Mouse (Mus musculus) right cerebral cortex, postnatal 14 days (tissue): ENCODE data around the gene Mnx1.
"Not testable (repeated sequence)": the region's sequence is repeated elsewhere in the genome, so short reads cannot be mapped to it uniquely, and the experiment has no call there.

Experiments
- DNase-seq: peaks from one replicate; pipeline ENCODE4 v3.0.0; 2022

The Mnx1 gene

DNA sequence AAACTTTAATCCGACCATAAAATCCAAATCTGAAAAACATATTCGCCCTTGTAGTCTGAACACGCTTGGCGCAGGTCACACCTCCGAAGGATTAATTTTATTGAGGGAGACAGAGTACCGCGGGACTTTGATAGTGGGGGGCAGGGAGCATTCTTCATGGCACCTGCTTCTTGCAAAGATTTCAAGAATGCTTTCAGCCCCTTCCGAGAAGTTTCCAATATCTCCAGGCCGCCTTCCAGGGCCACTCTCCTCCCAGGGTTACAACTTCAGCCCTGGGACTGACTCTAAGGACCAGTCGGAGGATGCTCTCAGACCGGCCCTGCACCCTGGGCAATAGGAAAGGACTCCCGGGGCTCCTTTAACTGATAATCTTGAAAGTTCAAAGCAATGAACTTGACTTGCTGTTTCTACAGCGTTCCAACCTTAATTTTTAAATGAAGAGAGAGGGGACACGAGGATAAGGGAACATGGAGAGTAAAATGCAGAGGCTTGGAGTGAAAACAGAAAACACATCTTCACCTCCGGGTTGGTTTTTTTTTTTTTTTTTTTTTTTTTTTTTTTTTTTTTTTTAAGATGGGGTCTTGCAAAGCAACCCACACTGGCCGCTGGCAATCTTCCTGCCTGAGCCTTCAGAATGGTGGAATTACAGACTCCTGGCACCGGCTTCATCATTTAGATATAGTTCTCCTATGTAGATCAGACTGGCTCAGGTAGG is 9.8 kb downstream of the Mnx1 start:
- no peak for DNase-seq

DNA sequence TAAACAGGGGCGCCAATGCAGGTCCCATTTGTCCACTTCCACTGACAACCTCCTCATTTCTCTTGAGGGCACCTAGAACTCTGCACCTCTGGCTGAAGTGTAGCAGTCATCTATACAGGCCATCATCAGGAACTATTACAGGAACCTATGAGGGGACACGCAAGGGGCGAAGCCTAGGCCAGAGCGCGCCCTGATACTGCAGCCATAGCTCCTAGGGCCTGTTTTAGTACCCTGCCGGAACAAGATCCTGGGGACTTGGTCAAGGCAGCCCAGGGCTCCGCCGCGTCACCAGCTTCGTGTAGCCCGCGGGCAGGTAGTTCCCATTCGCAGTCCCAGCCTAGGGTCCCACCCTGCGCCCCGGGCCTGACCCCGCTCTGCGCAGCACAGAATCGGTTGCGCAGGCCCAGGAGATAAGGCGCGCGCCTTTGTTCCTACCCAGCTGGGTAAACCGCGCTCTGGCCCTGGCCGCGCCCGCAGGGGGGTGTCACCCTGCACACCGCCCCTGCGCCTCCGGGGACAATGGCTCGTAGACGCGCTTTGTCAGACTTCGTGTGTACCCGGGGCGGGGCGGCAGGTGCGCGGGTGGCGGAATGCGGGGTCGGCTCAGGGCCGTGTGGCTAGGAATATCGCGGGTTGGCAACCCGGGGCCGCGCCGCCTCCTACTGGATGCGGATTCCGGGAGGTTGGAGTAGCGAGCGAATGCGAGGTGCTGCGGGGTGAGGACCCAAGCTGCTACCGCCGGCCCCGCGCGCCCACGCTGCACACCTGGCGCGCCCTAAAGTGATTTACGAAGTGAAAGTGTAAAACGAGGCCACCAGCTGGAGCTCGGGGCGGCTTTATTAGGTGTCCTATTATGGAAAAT is 10.6 kb downstream of the Mnx1 start:
- DNase-seq = no peak

GRCm38 (mm10) chr5:29462943-29463686 is 15.2 kb downstream of the Mnx1 start:
- DNase-seq = no peak

- no peak for DNase-seq
These were observed 21.2 kb downstream of the Mnx1 start for GRCm38 (mm10) chr5:29456895-29457656.

- no peak for DNase-seq
These were observed 25.9 kb downstream of the Mnx1 start for GRCm38 (mm10) chr5:29452352-29452751.

- no peak for DNase-seq
These were observed 33.0 kb downstream of the Mnx1 start for GRCm38 (mm10) chr5:29445275-29445674.

GRCm38 (mm10) chr5:29436728-29437127 is 41.5 kb downstream of the Mnx1 start:
- DNase-seq = not testable (repeated sequence)

DNA sequence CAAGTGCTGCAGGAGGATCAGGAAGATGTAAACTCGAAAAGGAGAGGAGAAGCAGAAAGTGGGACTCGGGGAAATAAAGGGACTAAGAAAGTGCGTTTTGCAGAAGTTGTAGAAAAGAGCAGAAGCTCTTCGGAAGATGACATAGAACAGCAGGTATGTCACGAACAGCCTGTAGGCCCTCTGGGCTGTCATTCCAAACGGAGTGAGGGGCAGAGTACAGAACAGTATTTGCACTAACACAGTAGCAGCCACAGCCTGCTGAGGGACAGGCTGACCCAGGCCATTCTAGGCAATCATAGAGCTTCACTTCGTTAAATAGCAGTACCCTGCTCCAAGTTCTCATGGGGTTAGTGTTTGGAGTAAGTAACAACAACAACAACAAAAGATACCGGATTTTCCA is 42.8 kb downstream of the Mnx1 start:
- no peak for DNase-seq

GRCm38 (mm10) chr5:29434872-29435358 is 43.4 kb downstream of the Mnx1 start:
- peak; percentile 38 for DNase-seq

GRCm38 (mm10) chr5:29434228-29434871 is 43.9 kb downstream of the Mnx1 start, which contains the start of gene Nom1:
Gene Nom1 (plus strand): TSS chr5:29434664.
- peak; percentile 86 for DNase-seq

DNA sequence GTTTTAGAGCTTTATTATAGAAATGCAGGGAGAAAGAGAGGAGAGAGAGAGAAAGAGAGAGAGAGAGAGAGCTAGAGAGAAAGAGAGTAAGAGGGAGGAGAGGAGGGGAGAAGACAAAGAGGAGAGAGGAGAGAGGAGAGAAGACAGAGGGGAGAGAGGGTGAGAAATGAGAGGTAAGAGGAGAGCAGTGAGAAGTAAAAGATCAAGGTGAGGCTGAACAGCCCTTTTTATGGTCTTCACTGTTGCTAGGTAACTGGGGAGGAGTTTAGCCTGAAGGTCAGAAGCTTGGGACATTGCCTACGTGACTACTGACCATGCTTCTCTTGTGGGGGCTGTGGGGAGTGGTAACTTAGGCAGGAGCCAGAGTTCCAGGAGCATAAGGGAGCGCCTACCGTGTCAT is 54.9 kb downstream of the Mnx1 start:
- not testable (repeated sequence) for DNase-seq
